Comparison of ENCODE assay signal across 24 mouse cellular contexts in genomic region chr6:135388711-135389110, GRCm38 (mm10). TPM values are rescaled to one million over a fixed set of nuclear protein-coding genes. Genes with fewer than 3 reads are reported as not detected.
DNase-seq lines count a peak whose midpoint lies in the region; ATAC-seq lines count a peak whose summit lies in the region.
"Had no signal": no experiment of that assay in that cellular context is flagged by ENCODE, and none has a peak within 500 bp of the region (broad histone marks: within the 10 kb centered on the region; RNA-seq: fewer than 3 reads in every experiment).

No protein-coding gene starts in this region.

- H3K9me3 ChIP-seq in stomach, embryonic 15.5 days: no peaks in the 10 kb centered on the region
- H3K9me3 ChIP-seq in midbrain, embryonic 15.5 days: no peaks in the 10 kb centered on the region
- H3K9me3 ChIP-seq: embryonic facial prominence, embryonic 12.5 days; forebrain, embryonic 12.5 days; heart, embryonic 10.5 days; hindbrain, embryonic 13.5 days had no signal

- H3K4me3 ChIP-seq in stomach, embryonic 15.5 days (replicated peaks): no peak overlapping the region
- H3K4me3 ChIP-seq in midbrain, embryonic 15.5 days: no peak overlapping the region
- H3K4me3 ChIP-seq: embryonic facial prominence, embryonic 12.5 days; forebrain, embryonic 12.5 days; gastrocnemius, adult 2 months; heart, embryonic 10.5 days; hindbrain, embryonic 13.5 days had no signal

- 63% methylated on average over 8 of the region's 8 CpGs for WGBS in stomach, embryonic 15.5 days
- 86% methylated on average over 8 of the region's 8 CpGs for WGBS in midbrain, embryonic 15.5 days

- peak overlapping the region; percentile 45 for H3K27ac ChIP-seq in stomach, embryonic 15.5 days
- H3K27ac ChIP-seq in midbrain, embryonic 15.5 days: no peak overlapping the region
- H3K27ac ChIP-seq: embryonic facial prominence, embryonic 12.5 days; forebrain, embryonic 12.5 days; gastrocnemius, adult 2 months; heart, embryonic 10.5 days; hindbrain, embryonic 13.5 days; hindbrain, postnatal 0 days had no signal

- no peak overlapping the region for H3K9ac ChIP-seq in stomach, embryonic 15.5 days
- H3K9ac ChIP-seq in midbrain, embryonic 15.5 days: no peak overlapping the region
- H3K9ac ChIP-seq: embryonic facial prominence, embryonic 12.5 days; forebrain, embryonic 12.5 days; hindbrain, embryonic 13.5 days had no signal

- no peaks in the 10 kb centered on the region for H3K27me3 ChIP-seq in stomach, embryonic 15.5 days (replicated peaks)
- H3K27me3 ChIP-seq in midbrain, embryonic 15.5 days (replicated peaks): no peaks in the 10 kb centered on the region
- H3K27me3 ChIP-seq: CH12.LX; embryonic facial prominence, embryonic 12.5 days; forebrain, embryonic 12.5 days; Patski had no signal

- peak; percentile 83 for DNase-seq in heart, adult 11 months
- DNase-seq in heart, postnatal 10 days: no peak
- peak; percentile 50 for DNase-seq in urinary bladder, postnatal 14 days (ENCODE audit: low spot score)
- DNase-seq in urinary bladder, adult 2 months (ENCODE audit: low spot score): no peak
- DNase-seq in adrenal gland, adult 18-20 months (ENCODE audit: low spot score in 2 of 2): no peak
- DNase-seq: adrenal gland, adult 2 months; adrenal gland, postnatal 25 days; cerebellum, adult 2 months; cerebellum, postnatal 10 days; embryo, embryonic 11 days; gastrocnemius, adult 2 months; gastrocnemius, postnatal 25 days; heart, adult 18-20 months; heart, postnatal 14 days had no signal

- ATAC-seq in stomach, embryonic 15.5 days (ENCODE audit: insufficient read depth, low FRiP score, low read depth): 0 out of 2 replicates have a peak, but pooled peaks have one; percentile 40
- ATAC-seq in midbrain, embryonic 15.5 days (replicated peaks): no peak
- ATAC-seq: activated CD4-positive, CD25-positive, alpha-beta regulatory T cell, adult 4 months; hindbrain, postnatal 0 days; Patski had no signal

- H3K4me2 ChIP-seq in stomach, embryonic 15.5 days: no peak overlapping the region
- H3K4me2 ChIP-seq in midbrain, embryonic 15.5 days: no peak overlapping the region
- H3K4me2 ChIP-seq: embryonic facial prominence, embryonic 12.5 days; forebrain, embryonic 12.5 days; hindbrain, embryonic 13.5 days had no signal

- H3K4me1 ChIP-seq in stomach, embryonic 15.5 days: peaks cover 11% of the 10 kb centered on the region; the same call in 1 of the 2 replicates
- H3K4me1 ChIP-seq in midbrain, embryonic 15.5 days: 0 out of 2 replicates have a peak, but pooled peaks cover 2% of the 10 kb centered on the region
- H3K4me1 ChIP-seq: embryonic facial prominence, embryonic 12.5 days; forebrain, embryonic 12.5 days; heart, embryonic 10.5 days had no signal

- H3K36me3 ChIP-seq in stomach, embryonic 15.5 days: peaks cover 3% of the 10 kb centered on the region; the same call in 1 of the 2 replicates
- no peaks in the 10 kb centered on the region for H3K36me3 ChIP-seq in midbrain, embryonic 15.5 days (replicated peaks)
- H3K36me3 ChIP-seq: embryonic facial prominence, embryonic 12.5 days; forebrain, embryonic 12.5 days; heart, embryonic 10.5 days; hindbrain, embryonic 13.5 days had no signal

- intact Hi-C loops in heart, postnatal 10 days (cut with DNase I): no loop called here

RNA-seq across cellular contexts. Expression of gene Emp1, which starts 26.4 kb away (rescaled TPM):
- 100 to 1,000 TPM; 192 to 206 TPM for total RNA-seq in heart, postnatal 10 days (2021)
- 102 and 112 TPM in 2 replicates for polyA plus RNA-seq in urinary bladder, adult 2 months (2012; rRNA removed)
- 77.5 and 112 TPM in 2 replicates for polyA plus RNA-seq in stomach, embryonic 15.5 days (2015; fragmentation: Nextera tagmentation; extraction: Ambion mirVana)
- 10 to 100 TPM; 21.7 to 53.4 TPM for total RNA-seq in adrenal gland, adult 18-20 months (2021)
- polyA plus RNA-seq in midbrain, embryonic 15.5 days (2015; fragmentation: Nextera tagmentation; extraction: Ambion mirVana): 7.3 and 7.6 TPM in 2 replicates

Comparison
In these comparisons a context has a peak if more than half of its experiments do, and no peak if none do; other contexts are left out.
1. DNase-seq: peak in heart, adult 11 months (single experiment) and urinary bladder, postnatal 14 days (single experiment); none in heart, postnatal 10 days (0 of 2), urinary bladder, adult 2 months (single experiment) and adrenal gland, adult 18-20 months (0 of 2).